Comparison of ENCODE assay signal across 11 mouse cellular contexts in genomic region chr19:31967933-31968532, GRCm38 (mm10).
DNase-seq lines count a peak whose midpoint lies in the region; ATAC-seq and TF ChIP-seq lines count a peak whose summit lies in the region.
"Had no signal": no experiment of that assay in that cellular context is flagged by ENCODE, and none has a peak within 500 bp of the region (broad histone marks: within the 10 kb centered on the region; RNA-seq: fewer than 3 reads in every experiment).

No protein-coding gene starts in this region.

- no peak overlapping the region for H3K27ac ChIP-seq in left cerebral cortex, adult 2 months
- H3K27ac ChIP-seq: midbrain, embryonic 13.5 days had no signal

- POLR2A ChIA-PET in Patski (lab: Charles Lee) = no interaction called here

- ATAC-seq in Patski = no peak
- peak; percentile 66 for ATAC-seq in megakaryocyte progenitor cell, adult 5-6 weeks (replicated peaks; ENCODE audit: poor library complexity)
- ATAC-seq: midbrain, embryonic 13.5 days had no signal

- intact Hi-C loops in left cerebral cortex, adult 2 months (cut with DNase I) = loop anchor here (5.0 kb wide), 2 partner anchors 106 to 201 kb away; partner anchors contain the start of gene Prkg1
- intact Hi-C loops in left cerebral cortex, postnatal 4 days (cut with DNase I) = no loop called here

- CTCF ChIA-PET in Patski (lab: Charles Lee) = interaction anchor here (1.3 kb wide), 1 partner anchor 58 kb away, joined by 3 read pairs; no protein-coding TSS in a partner anchor

- in situ Hi-C loops in Patski (cut with MboI; ENCODE audit: low pct_unique_long_range_greater_than_20kb) = no loop called here

- H3K4me3 ChIP-seq in left cerebral cortex, adult 2 months = no peak overlapping the region
- H3K4me3 ChIP-seq: midbrain, embryonic 13.5 days had no signal

- peaks cover 64% of the 10 kb centered on the region for H3K27me3 ChIP-seq in Patski

- TF ChIP-seq CTCF in left cerebral cortex, adult 2 months (IDR thresholded peaks at IDR 0.05) = peak; percentile 54
- TF ChIP-seq CTCF in Patski (IDR thresholded peaks at IDR 0.05) = peak; percentile 34

- peak; percentile 7 to 22 for DNase-seq in cerebellum, postnatal 10 days
- DNase-seq in cerebellum, adult 18-20 months = no peak
- DNase-seq in left cerebral cortex, adult 2 months (ENCODE audit: extremely low spot score in 1 of 2, low spot score in 2 of 2) = no peak
- DNase-seq in left cerebral cortex, postnatal 4 days = no peak
- DNase-seq in Patski (ENCODE audit: low read depth, low spot score) = no peak
- no peak for DNase-seq in frontal cortex, postnatal 10 days (ENCODE audit: low spot score in 2 of 2)
- DNase-seq in adrenal gland, adult 18-20 months (ENCODE audit: low spot score in 2 of 2) = no peak
- DNase-seq: layer of hippocampus, adult 9-11 months; spleen, adult 18-20 months had no signal

Comparison
In these comparisons a context has a peak if more than half of its experiments do, and no peak if none do; other contexts are left out.
1. DNase-seq: peak in cerebellum, postnatal 10 days (2 of 2); none in cerebellum, adult 18-20 months (0 of 2), left cerebral cortex, adult 2 months (0 of 2), left cerebral cortex, postnatal 4 days (single experiment), Patski (single experiment), frontal cortex, postnatal 10 days (0 of 2) and adrenal gland, adult 18-20 months (0 of 2).